Mouse (Mus musculus) heart, embryonic 12.5 days (tissue): ENCODE results near the gene Grm5. TPM values are rescaled to one million over a fixed set of nuclear protein-coding genes. Genes with fewer than 3 reads are reported as not detected.

Experiments used
- ATAC-seq: fragments of 200-750 bp; cut with Nextera tagmentation; 2 replicates; pipeline ENCODE4 v1.8.0; 2017; ENCODE audit warnings: moderate TSS enrichment, moderate library complexity; ENCODE audit not compliant: insufficient number of reproducible peaks, low FRiP score
- H3K27ac ChIP-seq: fragments of 300-500 bp; sonication (generic); 2 replicates; pipeline ENCODE4 v1.5.1; 2016; ENCODE audit warnings: mild to moderate bottlenecking, moderate library complexity; ENCODE audit not compliant: poor library complexity, severe bottlenecking
- H3K27me3 ChIP-seq: fragments of 300-500 bp; sonication (generic); replicated peaks from 2 replicates; pipeline ENCODE4 v1.6.1; 2016; ENCODE audit warnings: mild to moderate bottlenecking, moderate library complexity
- H3K36me3 ChIP-seq: fragments of 300-500 bp; sonication (generic); 2 replicates; pipeline ENCODE4 v1.6.1; 2016; ENCODE audit warnings: mild to moderate bottlenecking, moderate library complexity
- H3K4me1 ChIP-seq: fragments of 300-500 bp; sonication (generic); replicated peaks from 2 replicates; pipeline ENCODE4 v1.6.1; 2016; ENCODE audit warnings: mild to moderate bottlenecking
- H3K4me2 ChIP-seq: fragments of 300-500 bp; sonication (generic); 2 replicates; pipeline ENCODE4 v1.6.1; 2016; ENCODE audit warnings: mild to moderate bottlenecking, moderate library complexity
- H3K4me3 ChIP-seq: fragments of 300-500 bp; sonication (generic); 2 replicates; pipeline ENCODE4 v1.5.1; 2016; ENCODE audit warnings: mild to moderate bottlenecking
- H3K9ac ChIP-seq: fragments of 300-500 bp; sonication (generic); 2 replicates; pipeline ENCODE4 v1.6.1; 2016; ENCODE audit warnings: mild to moderate bottlenecking, moderate library complexity
- H3K9me3 ChIP-seq: fragments of 300-500 bp; sonication (generic); replicated peaks from 2 replicates; pipeline ENCODE4 v1.6.1; 2016; ENCODE audit warnings: mild to moderate bottlenecking, moderate library complexity
- WGBS: fragments of 180-500 bp; shearing (Covaris S2); methylation state at CpG from one replicate; pipeline ENCODE4 v1.1.7; 2016; 5-methylcytosine and 5-hydroxymethylcytosine counted together
- polyA plus RNA-seq: library from polyadenylated mRNA; unstranded; fragments of >200 nt; fragmentation: Nextera tagmentation; extraction: Ambion mirVana; gene quantifications from 2 replicates; pipeline ENCODE4 v1.2.1, GENCODE M21; 2016

The Grm5 gene
- polyA plus RNA-seq, 1 experiment from 2014 or later, result not detected

DNA sequence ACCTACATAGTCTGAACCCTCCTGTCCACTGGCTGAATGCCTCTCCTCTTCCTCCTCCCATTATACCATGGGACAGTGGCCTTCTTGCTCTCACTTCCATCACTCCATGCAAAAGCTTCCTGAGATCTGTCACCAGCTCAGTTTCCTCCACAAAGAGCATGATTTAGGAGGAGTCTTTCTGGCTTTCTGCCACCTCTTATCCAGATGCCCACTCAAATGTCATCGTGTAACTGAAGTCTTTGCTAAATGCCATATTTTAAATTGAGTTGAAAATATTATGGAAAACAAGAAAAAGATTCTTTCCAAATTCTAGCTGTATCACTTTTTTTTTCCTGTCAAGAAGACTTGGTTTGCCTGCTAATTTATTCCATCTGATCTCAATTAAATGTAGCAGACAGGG is 132.4 kb downstream of the Grm5 start:
- Histone ChIP-seq H3K4me2 (no peak overlapping the region), H3K27me3 (no peaks in the 10 kb centered on the region), H3K36me3 (no peaks in the 10 kb centered on the region), H3K4me1 (no peaks in the 10 kb centered on the region), H3K9ac (no peak overlapping the region), H3K9me3 (no peaks in the 10 kb centered on the region), H3K4me3 (no peak overlapping the region), H3K27ac (no peak overlapping the region)
- WGBS, result 54% methylated on average over 1 of the region's 1 CpGs
- ATAC-seq, result no peak

DNA sequence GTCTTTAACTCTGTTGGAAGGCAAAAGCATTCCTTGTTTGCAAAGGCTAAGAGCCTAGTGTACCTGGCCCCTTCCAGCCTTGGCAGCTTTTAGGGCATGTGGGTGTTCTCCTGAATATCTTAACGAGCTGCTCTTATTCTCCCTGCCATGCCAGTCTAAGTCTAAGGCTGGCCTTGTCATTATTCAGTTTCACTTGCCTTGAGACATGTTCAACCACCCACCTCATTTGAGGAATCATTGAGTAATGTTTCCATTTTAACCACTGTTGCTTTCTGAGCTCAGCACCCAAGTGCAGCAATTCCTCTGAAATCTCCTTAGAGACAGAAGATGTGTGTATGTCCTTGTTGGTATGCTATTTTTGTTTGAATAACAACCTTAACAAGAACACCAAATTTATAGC is 134.7 kb downstream of the Grm5 start:
- no peak overlapping the region for H3K4me2 ChIP-seq
- 59% methylated on average over 1 of the region's 1 CpGs for WGBS
- H3K4me3 ChIP-seq, result no peak overlapping the region
- ATAC-seq, result no peak
- no peak overlapping the region for H3K27ac ChIP-seq
- no peaks in the 10 kb centered on the region for H3K27me3 ChIP-seq
- H3K9ac ChIP-seq, result no peak overlapping the region
- H3K4me1 ChIP-seq, result no peaks in the 10 kb centered on the region
- no peaks in the 10 kb centered on the region for H3K9me3 ChIP-seq
- no peaks in the 10 kb centered on the region for H3K36me3 ChIP-seq

DNA sequence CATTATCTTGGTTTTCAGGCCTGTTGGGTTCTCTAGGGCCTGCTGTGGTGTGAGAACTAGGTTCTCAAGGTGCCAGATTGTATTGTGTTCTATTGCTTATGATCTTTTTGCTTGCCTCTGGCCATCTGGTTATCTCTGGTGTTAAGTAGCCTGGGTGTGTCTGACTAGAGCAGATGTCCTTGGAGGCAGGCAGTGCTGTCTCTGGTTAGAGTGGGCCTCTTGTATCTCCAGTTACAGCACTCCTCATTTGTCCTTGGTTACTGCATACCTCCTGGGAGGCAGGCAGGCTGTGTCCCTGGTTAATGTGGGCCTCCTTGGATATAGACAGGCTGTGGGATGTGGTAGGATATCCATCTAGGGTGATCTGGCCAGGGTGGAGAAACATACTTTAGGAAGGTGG is 150.5 kb downstream of the Grm5 start:
- Histone ChIP-seq H3K4me3 (no peak overlapping the region), H3K4me2 (no peak overlapping the region), H3K27me3 (no peaks in the 10 kb centered on the region), H3K9ac (no peak overlapping the region), H3K36me3 (no peaks in the 10 kb centered on the region), H3K4me1 (no peaks in the 10 kb centered on the region), H3K9me3 (no peaks in the 10 kb centered on the region), H3K27ac (no peak overlapping the region)
- no peak for ATAC-seq

- Histone ChIP-seq H3K9me3 (no peaks in the 10 kb centered on the region), H3K4me3 (no peak overlapping the region), H3K27ac (no peak overlapping the region), H3K4me1 (no peaks in the 10 kb centered on the region), H3K4me2 (no peak overlapping the region), H3K36me3 (no peaks in the 10 kb centered on the region), H3K27me3 (no peaks in the 10 kb centered on the region), H3K9ac (no peak overlapping the region)
- 75% methylated on average over 2 of the region's 2 CpGs for WGBS
- no peak for ATAC-seq
These were observed 178.0 kb downstream of the Grm5 start for GRCm38 (mm10) chr7:87761945-87762344.

GRCm38 (mm10) chr7:87762376-87762775 is 178.4 kb downstream of the Grm5 start:
- H3K4me3 ChIP-seq, result no peak overlapping the region
- no peak overlapping the region for H3K27ac ChIP-seq
- WGBS, result 60% methylated on average over 3 of the region's 3 CpGs
- H3K4me1 ChIP-seq, result no peaks in the 10 kb centered on the region
- H3K9me3 ChIP-seq, result no peaks in the 10 kb centered on the region
- H3K9ac ChIP-seq, result no peak overlapping the region
- H3K4me2 ChIP-seq, result no peak overlapping the region
- H3K27me3 ChIP-seq, result no peaks in the 10 kb centered on the region
- no peaks in the 10 kb centered on the region for H3K36me3 ChIP-seq
- no peak for ATAC-seq

DNA sequence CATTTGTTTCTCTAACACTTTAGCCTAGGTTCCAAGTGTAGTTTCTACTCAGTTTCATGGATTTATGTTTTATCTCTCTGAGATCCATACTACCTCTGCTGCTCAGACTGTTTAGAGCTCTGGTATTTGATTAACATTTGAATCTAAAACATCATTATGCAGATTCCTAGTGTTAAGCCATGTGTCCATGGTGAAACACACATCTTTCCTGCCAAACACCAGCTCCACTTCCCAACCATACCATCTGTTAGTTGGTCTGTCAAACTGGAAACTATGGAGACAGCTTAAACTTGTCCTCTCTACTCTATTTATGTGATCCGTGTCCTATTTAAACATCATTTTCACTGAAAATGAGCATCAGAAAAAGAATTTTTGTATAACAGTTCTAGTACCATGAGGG is 203.6 kb downstream of the Grm5 start:
- H3K4me3 ChIP-seq, result no peak overlapping the region
- H3K36me3 ChIP-seq, result no peaks in the 10 kb centered on the region
- H3K27ac ChIP-seq, result no peak overlapping the region
- H3K27me3 ChIP-seq, result no peaks in the 10 kb centered on the region
- H3K4me2 ChIP-seq, result no peak overlapping the region
- no peaks in the 10 kb centered on the region for H3K9me3 ChIP-seq
- no peak for ATAC-seq
- no peaks in the 10 kb centered on the region for H3K4me1 ChIP-seq
- WGBS, result 81% methylated on average over 1 of the region's 1 CpGs
- H3K9ac ChIP-seq, result no peak overlapping the region

GRCm38 (mm10) chr7:87788963-87789362 is 205.0 kb downstream of the Grm5 start:
- ATAC-seq, result no peak
- Histone ChIP-seq H3K4me3 (no peak overlapping the region), H3K36me3 (no peaks in the 10 kb centered on the region), H3K4me1 (no peaks in the 10 kb centered on the region), H3K27me3 (no peaks in the 10 kb centered on the region), H3K4me2 (no peak overlapping the region), H3K9ac (no peak overlapping the region), H3K9me3 (no peaks in the 10 kb centered on the region), H3K27ac (no peak overlapping the region)

DNA sequence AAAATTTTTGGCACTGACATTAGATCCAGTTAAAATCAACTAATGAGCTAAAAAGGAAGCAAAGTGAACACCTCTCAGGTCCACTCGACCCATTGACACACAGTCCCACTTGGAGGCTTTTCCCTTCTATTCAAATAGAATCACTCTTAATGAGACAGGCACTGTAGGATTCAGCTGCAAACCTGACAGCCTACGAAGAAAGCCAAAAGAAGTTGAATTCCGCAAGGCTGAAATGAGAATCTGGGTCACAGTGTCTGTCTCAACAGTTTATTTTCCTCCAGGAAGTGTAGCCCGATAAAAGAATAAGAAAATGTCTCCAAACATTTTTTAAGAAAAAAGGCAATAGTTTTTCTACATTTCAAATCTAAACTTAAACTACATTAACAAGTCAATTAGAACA is 209.9 kb downstream of the Grm5 start:
- ATAC-seq, result no peak
- no peak overlapping the region for H3K4me3 ChIP-seq
- no peaks in the 10 kb centered on the region for H3K4me1 ChIP-seq
- H3K9ac ChIP-seq, result no peak overlapping the region
- H3K4me2 ChIP-seq, result no peak overlapping the region
- WGBS, result 77% methylated on average over 4 of the region's 4 CpGs
- H3K36me3 ChIP-seq, result no peaks in the 10 kb centered on the region
- no peaks in the 10 kb centered on the region for H3K27me3 ChIP-seq
- H3K27ac ChIP-seq, result no peak overlapping the region
- H3K9me3 ChIP-seq, result no peaks in the 10 kb centered on the region

DNA sequence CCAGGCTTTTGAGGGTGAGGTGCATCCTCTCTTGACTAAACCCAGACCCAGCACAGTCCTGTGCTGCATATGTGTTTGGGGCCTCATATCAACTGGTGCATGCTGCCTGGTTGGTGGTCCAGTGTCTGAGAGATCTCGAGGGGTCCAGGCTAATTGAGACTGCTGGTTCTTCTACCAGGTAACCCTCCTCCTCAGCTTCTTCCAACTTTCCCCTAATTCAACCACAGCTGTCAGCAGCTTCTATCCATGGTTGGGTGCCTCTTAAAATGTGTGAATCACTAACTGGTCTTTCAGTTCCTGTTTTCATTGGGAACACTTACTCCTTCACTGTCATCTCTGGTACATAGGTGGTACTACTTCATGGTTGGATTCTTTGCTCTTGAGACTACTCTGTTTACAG is 240.9 kb downstream of the Grm5 start:
- no peak for ATAC-seq
- Histone ChIP-seq H3K27ac (no peak overlapping the region), H3K9ac (no peak overlapping the region), H3K9me3 (no peaks in the 10 kb centered on the region), H3K4me1 (no peaks in the 10 kb centered on the region), H3K4me2 (no peak overlapping the region), H3K36me3 (no peaks in the 10 kb centered on the region), H3K4me3 (no peak overlapping the region), H3K27me3 (no peaks in the 10 kb centered on the region)
- 54% methylated on average over 1 of the region's 1 CpGs for WGBS

DNA sequence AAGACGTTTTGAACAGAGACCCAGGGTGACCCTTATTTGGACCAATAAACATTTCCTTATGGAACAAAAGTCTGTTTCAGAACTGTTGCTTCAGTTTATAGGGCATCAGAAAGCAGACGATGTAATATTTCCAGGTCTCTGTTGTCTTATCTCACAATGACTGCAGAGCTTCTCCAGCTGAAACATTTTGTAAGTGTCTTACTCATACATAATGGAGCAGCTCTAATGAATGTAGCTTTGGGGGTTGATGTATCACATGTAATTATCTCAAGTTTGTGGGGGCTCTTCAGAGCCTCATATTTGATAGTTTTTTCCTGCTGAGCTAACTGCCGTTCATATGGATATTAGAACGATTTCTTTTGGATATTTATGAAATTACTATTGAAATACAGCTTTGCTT is 250.7 kb downstream of the Grm5 start:
- Histone ChIP-seq H3K4me3 (no peak overlapping the region), H3K4me1 (no peaks in the 10 kb centered on the region), H3K9ac (no peak overlapping the region), H3K9me3 (no peaks in the 10 kb centered on the region), H3K27me3 (no peaks in the 10 kb centered on the region), H3K4me2 (no peak overlapping the region), H3K27ac (no peak overlapping the region), H3K36me3 (no peaks in the 10 kb centered on the region)
- no peak for ATAC-seq
- 67% methylated on average over 4 of the region's 4 CpGs for WGBS

DNA sequence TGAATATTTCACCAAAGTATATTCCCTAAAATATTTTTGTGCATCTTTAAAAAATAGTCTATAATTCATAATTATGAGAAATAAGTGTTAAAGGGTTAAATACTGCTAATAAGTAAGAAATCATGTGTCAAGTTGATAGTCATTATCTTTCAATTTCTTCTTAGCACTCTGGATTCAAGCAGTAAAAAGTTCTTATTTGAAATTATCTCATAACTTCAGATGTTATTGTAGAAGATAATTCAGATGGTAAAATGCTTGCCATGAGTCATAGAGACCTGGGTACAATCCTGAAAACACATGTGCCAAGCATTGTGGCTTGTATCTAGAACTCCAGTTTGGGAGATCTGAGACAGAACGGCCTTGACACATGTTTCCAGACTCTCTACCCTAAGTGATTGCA is 254.6 kb downstream of the Grm5 start:
- Histone ChIP-seq H3K9ac (no peak overlapping the region), H3K9me3 (no peaks in the 10 kb centered on the region), H3K27ac (no peak overlapping the region), H3K4me3 (no peak overlapping the region), H3K36me3 (no peaks in the 10 kb centered on the region), H3K27me3 (no peaks in the 10 kb centered on the region), H3K4me2 (no peak overlapping the region), H3K4me1 (no peaks in the 10 kb centered on the region)
- no peak for ATAC-seq
- 77% methylated on average over 1 of the region's 1 CpGs for WGBS

- H3K9me3 ChIP-seq, result no peaks in the 10 kb centered on the region
These were observed 259.5 kb downstream of the Grm5 start for GRCm38 (mm10) chr7:87843496-87843895.

More at GRCm38 (mm10) chr7:87843496-87843895, 259.5 kb downstream of the Grm5 start:
- H3K27ac ChIP-seq, result no peak overlapping the region
- H3K36me3 ChIP-seq, result no peaks in the 10 kb centered on the region
- no peak overlapping the region for H3K9ac ChIP-seq
- H3K4me1 ChIP-seq, result no peaks in the 10 kb centered on the region
- H3K27me3 ChIP-seq, result no peaks in the 10 kb centered on the region
- ATAC-seq, result no peak
- no peak overlapping the region for H3K4me3 ChIP-seq
- no peak overlapping the region for H3K4me2 ChIP-seq
